Mouse (Mus musculus) frontal cortex, adult 2 months (tissue): ENCODE measurements at regions not wholly inside any gene's neighbourhood (a gene's known extent, or its start where the extent isn't known, plus 50 kb on each side); places are given as distances from the start of the nearest gene placed in this dataset.
A peak's percentile ranks its signal among the peaks of the same experiment; 100 is the strongest.

Experiments
- DNase-seq, 2 experiments: peaks; one replicate each; pipeline ENCODE4 v3.0.0; 2022; ENCODE audit warnings: low spot score in 1 of 2; ENCODE audit errors: extremely low spot score in 1 of 2

- no peak for DNase-seq
These were observed 2914.2 kb upstream of the Gm6569 start for GRCm38 (mm10) chr15:70920138-70920537.

GRCm38 (mm10) chr15:70920862-70921261, 2913.5 kb upstream of the Gm6569 start:
- peak; percentile 27 to 87 for DNase-seq
